Mouse (Mus musculus) left cerebral cortex, adult 18-20 months (tissue): ENCODE data around the gene App. TPM values are rescaled to one million over a fixed set of nuclear protein-coding genes. Genes with fewer than 3 reads are reported as not detected.

Experiments
- DNase-seq, 2 experiments: peaks; one replicate each; pipeline ENCODE4 v3.0.0; 2021 to 2022; ENCODE audit warnings: low spot score in 2 of 2, mixed read lengths in 1 of 2
- total RNA-seq, 2 experiments: library from RNA; stranded (reverse); gene quantifications; 2 replicates each; pipeline ENCODE4 v1.2.3; 2021

The App gene
- total RNA-seq, 2 experiments from 2014 or later = 1,397 to 1,476 TPM

DNA sequence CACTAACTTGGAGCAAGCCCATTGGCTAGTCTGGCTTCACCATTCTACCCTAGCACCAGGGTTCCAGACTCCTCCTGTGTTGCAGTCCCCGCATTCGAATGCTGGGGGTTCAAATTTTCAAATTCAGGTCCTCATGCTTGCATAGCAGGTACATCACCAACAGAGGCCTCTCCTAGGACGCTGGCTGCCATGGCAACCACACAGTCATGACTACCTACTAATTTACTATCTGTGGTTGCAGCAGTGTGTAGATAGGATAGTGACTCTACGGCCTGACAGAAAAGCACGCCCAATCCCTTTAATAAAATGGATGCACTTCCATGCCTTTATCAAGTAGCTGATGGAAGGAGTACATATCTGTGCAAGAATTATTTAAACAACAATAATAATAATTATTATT, 137.8 kb downstream of the App start:
- DNase-seq = no peak

DNA sequence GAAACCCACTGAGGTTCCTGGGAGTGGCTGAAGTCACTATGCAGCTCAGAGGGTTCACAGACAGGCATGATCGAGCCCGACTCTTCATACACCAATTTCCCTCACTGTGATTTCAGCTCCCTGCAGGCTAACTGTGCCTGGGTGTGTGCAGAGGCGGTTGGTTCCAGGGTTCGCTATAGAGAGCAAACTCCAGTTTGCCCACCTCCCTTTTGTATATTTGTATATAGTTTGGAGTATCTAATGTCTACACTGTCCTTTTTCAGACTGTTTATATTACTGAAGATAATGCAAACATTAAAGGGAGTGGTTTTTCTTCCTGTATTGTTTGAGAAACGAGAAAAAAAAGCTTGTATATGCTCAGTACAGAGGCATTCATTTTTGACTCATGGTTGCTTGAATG, 139.8 kb downstream of the App start:
- DNase-seq = no peak

DNA sequence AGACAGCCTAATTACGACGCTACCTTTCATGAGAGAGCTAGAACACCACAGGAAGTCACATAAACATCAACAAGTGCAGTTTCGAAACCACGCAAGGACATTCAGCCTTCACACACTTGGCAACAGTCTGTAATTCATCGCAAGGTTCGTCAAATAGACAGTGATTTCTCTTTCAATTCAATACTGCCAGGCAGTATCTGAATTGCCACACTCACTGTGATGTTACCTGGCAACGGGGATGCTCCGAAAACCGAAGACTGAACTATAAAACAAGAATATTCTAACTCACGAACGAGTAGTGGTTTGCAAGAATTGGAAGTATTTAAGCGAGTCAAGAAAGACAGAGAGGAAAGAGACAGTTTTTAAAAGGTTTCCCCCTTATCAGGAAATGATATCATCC, 142.8 kb downstream of the App start:
- DNase-seq = no peak

DNA sequence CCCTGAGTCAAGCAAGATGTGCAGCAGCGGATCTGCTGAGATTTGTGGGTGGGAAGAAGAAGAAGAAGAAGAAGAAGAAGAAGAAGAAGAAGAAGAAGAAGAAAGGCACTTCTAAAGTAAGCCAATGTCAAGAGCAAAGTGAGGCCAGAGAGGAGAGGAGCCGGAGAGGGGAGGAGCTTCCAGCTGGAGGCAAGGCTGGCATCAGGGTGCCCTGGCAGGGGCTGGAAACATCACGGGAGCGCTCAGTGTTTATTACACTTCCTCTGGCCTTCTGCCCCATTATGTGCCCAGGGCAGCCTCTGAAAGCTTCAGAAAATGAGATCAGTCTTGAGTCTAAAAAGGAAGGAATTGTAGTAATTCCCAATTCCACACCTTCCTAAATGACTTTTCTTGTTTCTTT, 145.2 kb downstream of the App start:
- DNase-seq = no peak

DNA sequence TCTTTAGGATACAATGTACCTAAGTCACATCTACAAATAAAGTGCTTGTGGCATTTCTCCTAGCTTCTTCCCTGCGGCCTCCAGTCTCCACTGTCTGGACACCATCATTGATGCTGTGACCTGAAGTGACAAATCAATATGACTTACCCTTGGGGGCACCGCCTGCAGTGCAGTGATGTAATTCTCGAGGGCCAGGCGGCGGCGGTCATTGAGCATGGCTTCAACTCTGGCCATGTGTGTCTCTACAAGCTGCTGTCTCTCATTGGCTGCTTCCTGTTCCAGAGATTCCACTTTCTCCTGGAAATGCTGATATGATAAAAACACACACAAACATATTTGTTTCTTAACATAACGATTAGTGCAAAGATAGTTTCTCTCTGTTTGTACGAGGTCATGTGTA, 148.9 kb downstream of the App start:
- DNase-seq = no peak

DNA sequence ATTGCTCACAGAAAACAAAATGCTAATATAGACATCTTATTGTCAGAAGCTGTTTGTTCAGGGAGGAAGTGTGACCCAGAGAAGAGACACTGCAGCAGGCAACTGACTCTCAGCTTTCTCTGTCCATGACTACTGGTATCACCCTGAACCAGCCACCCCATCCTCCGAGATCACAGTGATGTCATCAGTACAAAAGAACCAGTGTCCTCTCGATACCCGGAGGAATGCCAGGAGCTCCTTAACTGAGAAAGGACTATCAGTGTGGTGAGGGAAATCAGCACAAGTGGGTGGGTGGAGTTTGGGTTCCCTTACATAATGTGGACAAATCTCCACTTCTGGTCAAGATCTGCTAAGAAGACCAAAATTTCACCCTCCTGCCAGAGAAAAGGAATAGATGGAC, 150.5 kb downstream of the App start:
- peak; percentile 33 to 39 for DNase-seq

DNA sequence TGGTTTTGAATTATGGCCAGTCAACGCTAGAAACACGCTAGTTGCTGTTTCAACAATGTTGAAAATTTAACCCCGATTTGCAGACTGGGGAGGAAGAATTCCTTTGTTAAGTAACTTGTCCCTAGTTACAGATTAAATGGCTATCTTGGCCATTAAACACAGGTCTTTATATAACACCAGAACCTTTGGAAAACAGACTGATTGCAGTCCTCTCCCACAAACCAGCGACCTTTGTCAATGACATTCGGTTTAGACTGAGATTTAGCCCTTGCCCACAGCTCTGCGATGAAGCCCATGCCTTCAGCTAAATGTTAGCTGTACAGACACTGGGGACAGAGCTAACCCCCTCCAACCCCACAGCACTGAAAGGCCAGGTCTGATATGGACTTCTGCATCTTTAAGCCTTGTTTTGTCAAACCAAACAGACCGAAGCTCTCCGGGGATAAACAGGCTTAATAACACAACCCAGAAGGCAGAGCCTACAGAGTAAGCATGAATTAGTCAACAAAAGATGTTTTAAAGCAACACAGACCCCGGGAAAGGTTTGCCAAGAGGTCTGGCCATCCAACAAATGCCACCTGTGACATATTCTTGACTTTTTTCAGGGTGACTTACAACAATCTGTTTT, 152.8 kb downstream of the App start:
- DNase-seq = no peak

DNA sequence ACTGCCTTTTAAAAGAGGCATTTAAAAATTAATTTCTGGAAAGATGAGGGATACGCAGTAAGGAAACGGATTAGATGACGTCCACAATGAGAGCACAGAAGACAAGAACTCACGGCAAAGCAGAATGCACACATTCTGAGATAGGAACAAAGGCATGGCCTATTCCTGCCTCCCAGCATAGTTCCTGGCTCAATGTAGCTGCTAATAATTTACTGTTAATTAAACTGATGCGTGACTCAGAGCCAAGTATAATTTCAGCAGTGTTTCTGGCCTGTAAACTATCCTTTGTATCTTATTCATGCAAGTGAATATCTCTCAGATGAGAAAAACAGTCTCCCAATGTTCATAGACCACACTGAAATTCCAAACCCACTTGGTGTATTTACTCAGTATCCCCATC, 154.3 kb downstream of the App start:
- no peak for DNase-seq

DNA sequence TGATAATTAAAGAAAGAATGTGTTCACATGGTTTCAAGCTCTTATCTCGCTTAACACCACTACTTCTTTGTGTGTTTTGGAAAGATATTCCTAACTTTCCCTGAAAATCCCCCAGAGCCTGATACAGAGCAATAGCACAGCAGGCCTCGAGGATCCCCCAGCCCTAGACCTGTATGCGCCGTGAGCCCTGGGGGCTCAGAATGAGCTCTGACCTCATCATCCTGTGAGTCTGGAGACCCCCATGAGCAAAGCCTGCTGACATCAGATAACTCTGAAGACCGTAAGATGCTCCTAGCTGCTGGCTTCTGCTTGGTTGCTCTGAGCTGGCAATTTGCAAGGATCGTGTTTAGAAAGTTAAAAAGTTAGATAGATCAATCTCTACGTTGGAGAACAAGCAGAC, 155.7 kb downstream of the App start:
- DNase-seq = no peak

DNA sequence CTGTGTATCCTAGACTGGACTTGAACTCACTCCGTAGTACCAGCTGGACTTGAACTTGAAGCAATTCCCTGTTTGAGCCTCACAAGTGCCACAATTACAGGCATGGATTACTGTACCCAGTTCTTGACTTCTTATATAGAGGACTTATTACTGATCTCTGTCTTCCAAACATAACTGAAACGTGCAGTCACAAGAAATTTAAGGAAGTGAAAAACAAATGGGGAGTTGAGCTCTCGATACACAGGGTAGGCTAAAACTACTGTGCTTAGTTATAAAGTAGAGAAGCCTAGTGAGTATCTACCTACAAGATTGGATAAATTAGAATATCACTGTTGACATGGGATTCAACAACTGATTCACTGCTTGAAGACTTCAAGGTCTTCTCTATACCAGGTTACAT, 160.9 kb downstream of the App start:
- no peak for DNase-seq

DNA sequence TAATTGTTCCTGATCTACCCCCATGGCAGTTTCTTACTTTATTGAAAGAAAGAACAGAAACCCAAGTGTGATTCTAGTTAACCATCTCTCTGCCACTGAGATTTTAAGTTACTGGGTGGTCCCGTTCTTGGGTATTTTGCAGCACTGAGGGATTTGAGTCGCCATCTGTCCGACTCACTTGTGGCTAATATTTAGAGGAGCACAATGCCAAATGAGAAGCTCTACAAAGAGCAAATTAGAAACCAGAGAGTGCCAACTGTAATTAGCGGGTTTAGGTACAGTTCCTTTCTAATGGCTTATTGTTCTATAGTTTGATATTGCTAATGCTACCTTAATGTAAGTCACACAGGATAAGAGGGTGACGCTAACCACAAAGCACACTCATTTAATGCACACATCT, 161.4 kb downstream of the App start:
- DNase-seq = no peak

DNA sequence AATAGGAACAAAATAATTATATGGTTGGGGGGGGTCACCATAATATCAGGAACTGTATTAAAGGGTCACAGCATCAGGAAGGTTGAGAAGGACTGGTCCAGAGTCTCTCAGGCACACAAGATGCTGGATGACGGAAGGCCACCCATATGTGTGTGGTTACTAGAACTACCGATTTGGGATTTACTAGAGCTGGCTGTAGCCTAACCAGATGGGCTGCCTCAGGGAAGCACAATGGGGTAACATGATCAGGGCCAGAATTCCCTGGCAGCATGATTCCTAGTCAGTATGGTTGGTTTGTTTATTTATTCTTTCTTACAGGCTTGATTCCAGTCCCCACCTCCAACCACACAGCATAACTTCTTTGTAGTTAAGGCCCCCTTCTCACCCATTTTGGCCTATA, 162.9 kb downstream of the App start:
- DNase-seq = no peak

DNA sequence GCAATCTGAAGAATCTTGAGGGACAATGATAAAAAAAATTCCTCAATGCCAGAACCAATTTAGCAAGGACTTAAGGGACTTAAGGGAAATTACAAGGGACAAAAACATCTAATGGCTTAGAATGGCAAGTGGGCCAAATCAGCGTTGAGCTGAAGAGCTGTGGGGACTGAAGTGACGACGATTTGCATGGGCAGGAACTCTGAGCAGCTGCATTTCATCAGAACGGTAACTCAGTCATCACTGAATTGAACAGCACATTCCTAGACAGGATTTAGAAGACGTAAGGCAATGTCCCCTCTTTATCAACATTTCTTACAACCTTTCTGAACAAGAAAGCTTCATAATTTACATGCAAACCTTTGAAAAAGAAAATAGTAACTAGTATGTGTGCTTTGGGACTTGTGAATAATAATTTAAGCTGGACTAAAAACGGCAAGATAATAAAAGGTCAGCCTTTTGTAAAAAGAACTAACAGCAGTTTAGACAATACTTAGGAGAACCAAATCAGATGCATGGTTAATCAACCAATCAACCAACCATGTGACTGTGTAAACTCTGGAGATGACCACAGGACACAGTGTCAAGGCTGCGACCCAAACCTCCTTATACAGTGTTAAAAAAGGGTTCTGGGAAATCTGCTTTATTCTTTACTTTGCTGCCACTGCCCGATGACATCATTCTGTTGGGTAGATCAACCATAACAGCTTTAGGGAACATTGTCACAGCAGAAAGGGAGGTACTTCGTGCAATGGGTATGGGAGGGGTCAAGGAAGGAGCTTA, 164.5 kb downstream of the App start:
- no peak for DNase-seq

DNA sequence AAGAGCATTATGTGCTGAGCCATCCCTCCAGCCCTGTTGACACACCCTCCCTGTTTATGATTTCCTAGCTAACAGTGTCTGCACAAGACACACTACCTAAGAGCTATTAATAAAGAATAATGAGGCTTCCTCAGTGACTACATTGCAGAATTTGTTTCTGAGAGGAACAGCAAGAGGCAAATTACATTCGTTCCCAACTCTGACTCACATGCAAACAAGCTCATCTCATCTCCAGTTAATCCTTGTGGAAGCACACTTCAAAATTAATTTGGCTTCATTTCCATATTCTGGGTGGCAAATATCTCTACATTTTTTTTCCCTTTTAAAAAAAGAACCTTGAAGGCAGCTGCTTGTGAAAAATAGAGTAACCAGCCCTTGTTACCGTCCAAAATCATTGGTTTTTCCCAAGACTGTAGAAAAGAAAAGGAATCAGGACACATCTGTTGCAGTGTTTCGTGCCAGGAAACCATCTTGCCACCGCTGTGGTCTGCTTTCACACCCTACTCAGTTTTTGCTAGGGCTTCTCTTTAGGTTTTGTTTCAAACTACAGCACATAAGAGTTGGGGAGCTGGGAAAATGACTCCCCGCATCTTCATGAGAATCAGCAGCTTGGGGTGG, 171.5 kb downstream of the App start:
- DNase-seq = peak; percentile 81 to 85

DNA sequence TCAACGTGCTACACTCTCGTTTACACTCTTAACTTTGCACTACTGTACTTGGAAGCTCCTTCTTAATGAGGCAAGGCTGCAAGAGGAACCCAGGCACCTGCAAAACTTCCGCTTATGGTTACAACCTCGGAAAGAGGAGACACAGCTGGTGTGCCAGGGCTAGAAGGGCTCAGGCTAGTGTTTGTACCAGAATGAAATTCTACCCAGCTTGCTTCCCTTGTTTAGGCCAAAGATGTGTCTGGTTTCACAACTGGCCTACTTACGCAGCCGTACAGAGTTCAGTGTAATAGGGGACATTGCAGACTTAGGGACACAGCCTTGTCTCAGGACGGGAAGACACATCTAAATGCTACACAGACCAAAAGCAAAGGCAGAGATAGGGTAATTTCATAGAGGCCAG, 173.3 kb downstream of the App start:
- no peak for DNase-seq

DNA sequence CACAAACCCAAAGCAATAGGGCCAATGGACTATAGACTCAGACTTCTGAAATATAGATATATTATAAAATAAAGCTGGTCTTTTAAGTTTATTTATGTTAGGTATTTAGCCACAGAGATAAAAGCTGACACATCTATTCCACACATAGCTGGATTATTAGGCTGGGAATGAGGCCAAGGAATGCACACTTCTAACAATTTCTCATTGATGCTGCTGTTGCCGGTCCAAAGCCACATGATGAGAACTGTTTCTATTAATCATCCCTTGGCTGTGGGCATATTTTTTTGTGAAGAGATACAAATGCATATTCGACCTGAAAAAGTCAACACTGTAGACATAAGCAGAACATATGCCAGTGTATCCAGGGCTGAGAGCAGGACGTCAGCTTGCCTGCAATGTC, 176.0 kb downstream of the App start:
- DNase-seq = no peak

DNA sequence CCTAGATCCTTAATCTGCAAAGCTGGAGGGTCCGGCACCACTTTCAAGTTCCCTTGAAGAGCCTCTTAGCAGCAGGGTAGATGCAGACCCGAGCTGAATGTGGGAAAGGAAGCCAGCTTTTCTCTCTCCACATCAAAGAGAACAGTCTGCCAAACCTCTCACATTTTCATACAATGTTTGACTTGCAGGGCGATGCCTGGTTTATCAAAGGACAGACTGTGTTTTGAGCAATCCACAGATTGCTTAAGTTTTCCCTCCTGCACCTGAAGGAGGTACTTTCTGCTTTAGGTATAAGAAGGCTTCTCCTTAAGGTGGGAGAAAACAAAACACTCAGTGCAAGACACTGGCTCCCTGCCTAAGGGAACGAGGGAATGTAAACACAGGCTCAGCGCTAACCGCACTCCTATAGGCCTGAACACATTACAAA, 178.1 kb downstream of the App start:
- no peak for DNase-seq

DNA sequence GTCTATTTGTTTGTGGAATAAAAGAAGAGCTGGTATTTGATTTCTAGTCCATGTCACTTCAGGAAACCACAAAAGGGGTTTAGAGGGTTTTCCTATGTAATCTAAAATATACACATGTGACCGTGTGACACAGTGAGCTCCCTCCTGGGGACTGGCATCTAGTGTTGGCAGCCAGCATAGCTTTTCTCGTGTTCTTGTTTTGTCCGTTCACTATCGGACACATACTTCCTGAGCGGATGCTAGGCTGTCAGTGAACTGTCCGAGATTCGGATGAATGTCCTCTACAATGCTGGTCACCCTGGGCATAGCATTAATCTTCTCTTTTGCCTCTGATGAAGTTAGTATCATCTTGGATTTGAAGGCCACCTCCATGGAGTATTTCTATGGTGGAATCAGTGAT, 180.7 kb downstream of the App start:
- DNase-seq = no peak

DNA sequence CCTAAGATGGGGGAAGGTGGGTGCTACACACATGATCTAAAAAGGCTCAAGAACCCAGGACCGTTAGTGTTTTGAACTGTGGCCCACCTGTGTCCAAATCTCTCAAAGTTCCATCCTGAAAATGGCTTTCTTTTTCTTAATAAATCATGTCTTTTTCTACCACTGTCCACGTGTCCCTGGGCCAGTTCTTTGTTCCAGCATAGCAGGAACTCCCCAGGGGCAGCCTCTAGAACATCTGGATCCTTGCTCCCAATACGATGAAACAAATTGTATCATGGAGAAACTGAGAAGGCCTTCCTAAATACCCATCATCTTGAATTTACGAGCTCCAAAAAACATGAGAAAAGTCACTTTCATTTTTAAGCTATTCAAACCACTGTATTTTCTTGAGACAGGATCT, 182.6 kb downstream of the App start:
- DNase-seq = no peak

DNA sequence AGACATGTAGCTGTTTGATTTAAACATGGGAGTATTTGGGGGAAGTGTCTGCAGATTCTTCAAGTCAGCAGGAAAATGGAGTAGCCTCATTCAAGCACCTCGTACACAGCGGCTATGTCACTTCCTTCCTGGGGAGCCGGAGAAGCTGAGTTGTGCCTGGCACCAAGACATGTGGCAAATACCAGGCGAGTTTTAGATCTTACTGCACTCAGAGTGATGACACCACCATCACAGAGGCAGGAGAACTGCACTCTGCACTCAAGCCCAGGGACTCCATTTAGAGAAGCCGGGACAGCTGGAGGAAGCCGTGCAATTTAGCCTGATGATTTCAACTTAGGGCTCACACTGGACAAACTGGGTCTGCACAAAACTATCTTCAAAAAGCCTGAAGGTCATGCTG, 183.6 kb downstream of the App start:
- DNase-seq = no peak

DNA sequence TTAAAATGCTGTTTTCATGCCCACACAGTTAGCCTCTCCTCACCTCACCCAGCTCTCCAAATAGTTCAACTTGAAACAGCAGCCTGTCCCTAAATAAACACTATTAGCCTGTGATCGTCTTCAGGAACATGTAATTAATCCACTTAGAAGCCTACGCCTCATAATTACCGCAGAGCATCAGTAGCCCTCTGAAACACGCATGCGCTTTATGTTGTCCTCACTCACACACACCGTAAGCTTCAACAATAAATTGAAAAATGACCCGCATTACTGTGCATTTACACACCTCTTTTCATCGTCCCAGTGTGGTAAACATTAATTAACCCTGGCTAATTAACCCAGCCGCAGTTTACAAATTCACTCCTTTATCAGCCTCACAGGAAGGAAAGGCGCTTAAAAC, 184.1 kb downstream of the App start:
- DNase-seq = no peak

DNA sequence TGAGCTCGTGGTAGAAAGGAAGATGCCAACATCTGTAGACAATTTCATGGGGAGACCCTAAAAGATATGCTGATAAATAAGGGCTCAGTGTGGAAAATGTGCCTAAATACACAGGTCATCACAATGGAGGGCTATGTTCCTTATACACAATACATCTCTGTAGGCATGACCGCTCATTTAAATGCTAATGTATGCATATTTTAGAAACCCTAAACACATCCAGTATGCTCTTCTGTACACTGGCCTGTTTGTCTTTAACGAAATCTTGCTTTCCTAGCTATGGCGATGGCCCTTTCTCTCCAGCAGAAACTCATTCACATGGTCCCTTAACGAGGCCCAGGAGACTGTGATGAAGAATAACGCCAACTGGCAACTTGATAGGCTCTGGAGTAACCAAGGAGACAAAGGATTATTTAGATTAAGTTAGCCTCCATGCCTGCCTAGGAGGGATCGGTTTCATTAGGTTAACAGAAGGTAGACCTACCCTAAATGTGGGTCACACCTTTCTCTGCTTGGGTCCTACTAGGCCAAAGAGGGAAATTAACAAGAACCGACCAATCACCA, 185.8 kb downstream of the App start:
- no peak for DNase-seq
